Mouse (Mus musculus) liver, embryonic 14.5 days (tissue): ENCODE results near the gene Shc2. TPM values are rescaled to one million over a fixed set of nuclear protein-coding genes. Genes with fewer than 3 reads are reported as not detected.

Experiments used
- ATAC-seq: fragments of 200-750 bp; cut with Nextera tagmentation; 2 replicates; pipeline ENCODE4 v1.8.0; 2017; ENCODE audit warnings: moderate number of reproducible peaks, mild to moderate bottlenecking, moderate library complexity; ENCODE audit not compliant: insufficient read depth
- DNase-seq, 3 experiments: peaks; one replicate each; pipeline ENCODE4 v3.0.0-alpha.2; 2012 to 2013; ENCODE audit warnings: low read depth in 3 of 3, low spot score in 3 of 3
- H3K27ac ChIP-seq: fragments of 300-500 bp; sonication (generic); 2 replicates; pipeline ENCODE4 v1.5.1; 2014; ENCODE audit warnings: moderate library complexity, mild to moderate bottlenecking, control low read depth, inconsistent platforms
- H3K27me3 ChIP-seq: fragments of 300-500 bp; sonication (generic); 2 replicates; pipeline ENCODE4 v1.6.1; 2014; ENCODE audit warnings: mild to moderate bottlenecking, low read length, moderate library complexity; ENCODE audit not compliant: control insufficient read depth, insufficient read depth
- H3K36me3 ChIP-seq: fragments of 300-500 bp; sonication (generic); replicated peaks from 2 replicates; pipeline ENCODE4 v1.6.1; 2014; ENCODE audit warnings: low read depth; ENCODE audit not compliant: control insufficient read depth, insufficient read depth
- H3K4me1 ChIP-seq, 2 experiments: fragments of 200-500 bp in 1 of 2; fragments of 300-500 bp in 1 of 2; sonication (generic) in 1 of 2; replicated peaks; 2 replicates each; pipeline ENCODE4 v1.6.1; 2012 to 2014; ENCODE audit warnings: antibody characterized with exemption in 1 of 2, inconsistent platforms in 1 of 2, low read length in 1 of 2; ENCODE audit not compliant: control insufficient read depth in 2 of 2, insufficient read depth in 2 of 2
- H3K4me2 ChIP-seq: fragments of 300-500 bp; sonication (generic); 2 replicates; pipeline ENCODE4 v1.6.1; 2014; ENCODE audit warnings: low read depth, mild to moderate bottlenecking, control low read depth, moderate library complexity
- H3K4me3 ChIP-seq, 2 experiments: fragments of 200-500 bp in 1 of 2; fragments of 300-500 bp in 1 of 2; sonication (generic) in 1 of 2; 2 replicates each; pipeline ENCODE4 v1.5.1; 2012 to 2014; ENCODE audit warnings: low read depth in 2 of 2, low read length in 2 of 2, mild to moderate bottlenecking in 2 of 2, control low read depth in 1 of 2, inconsistent platforms in 1 of 2, moderate library complexity in 1 of 2; ENCODE audit not compliant: insufficient read depth in 1 of 2
- H3K9ac ChIP-seq: fragments of 300-500 bp; sonication (generic); replicated peaks from 2 replicates; pipeline ENCODE4 v1.6.1; 2014; ENCODE audit warnings: mild to moderate bottlenecking, control low read depth, moderate library complexity
- H3K9me3 ChIP-seq: fragments of 300-500 bp; sonication (generic); 2 replicates; pipeline ENCODE4 v1.6.1; 2016; ENCODE audit warnings: low read length, mixed read lengths; ENCODE audit not compliant: control insufficient read depth
- CTCF ChIP-seq: IDR thresholded peaks from 2 replicates; pipeline ENCODE4 v1.5.1; 2016; ENCODE audit warnings: antibody characterized with exemption, low read depth, control low read depth
- EP300 ChIP-seq: IDR thresholded peaks from 2 replicates; pipeline ENCODE4 v1.6.1; 2016; ENCODE audit warnings: antibody characterized with exemption, low read depth
- WGBS: fragments of 180-500 bp; shearing (Covaris S2); extraction: QIAGEN DNeasy Blood & Tissue Kit; methylation state at CpG from one replicate; pipeline ENCODE4 v1.1.7; 2014; ENCODE audit not compliant: insufficient replicate concordance; 5-methylcytosine and 5-hydroxymethylcytosine counted together
- polyA plus RNA-seq, 2 experiments: library from polyadenylated mRNA; depleted of rRNA in 1 of 2; stranded (reverse) in 1 of 2; unstranded in 1 of 2; fragments of >200 nt; fragmentation: Nextera tagmentation in 1 of 2; extraction: Ambion mirVana in 1 of 2; gene quantifications; 2 replicates each; pipeline versions ENCODE4 v1.2.1 to v1.2.3; 2012 to 2014

The Shc2 gene
- polyA plus RNA-seq, 2 experiments: 0.05 to 0.17 TPM

GRCm38 (mm10) chr10:79672088-79672455 lies 34.4 kb upstream of the Shc2 start:
- Histone ChIP-seq H3K9ac (no peak overlapping the region), H3K4me1 (peaks cover 6 to 11% of the 10 kb centered on the region in 2 experiments), H3K27ac (no peak overlapping the region), H3K9me3 (no peaks in the 10 kb centered on the region), H3K36me3 (no peaks in the 10 kb centered on the region), H3K4me3 (no peak overlapping the region), H3K27me3 (no peaks in the 10 kb centered on the region), H3K4me2 (no peak overlapping the region)
- ATAC-seq (no peak), DNase-seq (no peak)
- 66% methylated on average over 3 of the region's 3 CpGs for WGBS
- TF ChIP-seq CTCF (0 out of 2 replicates have a peak, but pooled peaks have one; percentile 18), EP300 (no peak)

- H3K9ac ChIP-seq: no peak overlapping the region
- no peak overlapping the region for H3K4me3 ChIP-seq
- TF ChIP-seq CTCF (no peak), EP300 (no peak)
- H3K36me3 ChIP-seq: no peaks in the 10 kb centered on the region
- DNase-seq: no peak
- WGBS: 67% methylated on average over 6 of the region's 6 CpGs
- H3K9me3 ChIP-seq: no peaks in the 10 kb centered on the region
- no peak overlapping the region for H3K27ac ChIP-seq
- ATAC-seq: no peak
- no peak overlapping the region for H3K4me2 ChIP-seq
- H3K27me3 ChIP-seq: no peaks in the 10 kb centered on the region
- H3K4me1 ChIP-seq: peaks cover 6 to 11% of the 10 kb centered on the region in 2 experiments
Measured at GRCm38 (mm10) chr10:79671396-79672087, 33.8 kb upstream of the Shc2 start.

GRCm38 (mm10) chr10:79670071-79670888 lies 32.6 kb upstream of the Shc2 start:
- no peak for TF ChIP-seq EP300
- 0 out of 2 replicates have a peak, but pooled peaks have one; percentile 5 for TF ChIP-seq CTCF
- Histone ChIP-seq H3K36me3 (no peaks in the 10 kb centered on the region), H3K4me2 (peak overlapping the region; percentile 92), H3K27me3 (no peaks in the 10 kb centered on the region), H3K4me3 (peak overlapping the region; percentile 81 to 87), H3K27ac (no peak overlapping the region), H3K9ac (peak overlapping the region; percentile 80), H3K4me1 (peaks cover 6 to 11% of the 10 kb centered on the region in 2 experiments), H3K9me3 (no peaks in the 10 kb centered on the region)
- no peak for DNase-seq
- peak; percentile 17; the same call in 1 of the 2 replicates for ATAC-seq
- WGBS: 28% methylated on average over 15 of the region's 15 CpGs

DNA sequence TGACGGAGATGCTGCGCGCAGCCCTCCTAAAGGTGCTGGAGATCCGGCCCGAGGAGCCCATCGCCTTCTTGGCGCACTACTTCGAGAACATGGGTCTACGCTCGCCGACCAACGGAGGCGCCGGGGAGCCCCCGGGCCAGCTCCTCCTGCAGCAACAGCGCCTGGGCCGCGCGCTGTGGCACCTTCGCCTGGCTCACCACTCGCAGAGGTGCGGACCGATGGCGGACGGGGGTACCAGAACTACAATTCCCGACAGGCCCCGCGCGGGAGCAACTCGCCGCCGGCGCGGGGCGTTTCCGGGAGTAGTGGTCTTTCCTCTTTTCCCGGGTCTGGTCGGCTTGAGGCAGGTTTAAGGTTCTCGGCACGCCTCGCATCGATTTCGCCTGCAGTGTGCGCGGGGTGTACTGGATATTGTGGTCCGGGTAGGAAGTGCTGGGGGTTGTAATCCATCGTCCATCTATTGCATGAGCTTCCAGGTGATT lies 31.9 kb upstream of the Shc2 start:
- no peaks in the 10 kb centered on the region for H3K27me3 ChIP-seq
- no peaks in the 10 kb centered on the region for H3K36me3 ChIP-seq
- under 1% methylated on average over 47 of the region's 47 CpGs for WGBS
- TF ChIP-seq EP300 (no peak), CTCF (no peak)
- peaks cover 6 to 11% of the 10 kb centered on the region in 2 experiments for H3K4me1 ChIP-seq
- peak in 1 of 3 experiments; percentile 47 for DNase-seq
- peak overlapping the region; percentile 92 for H3K4me2 ChIP-seq
- peak overlapping the region; percentile 81 to 87 for H3K4me3 ChIP-seq
- peak overlapping the region; percentile 46 for H3K27ac ChIP-seq
- peak; percentile 62 for ATAC-seq
- H3K9me3 ChIP-seq: no peaks in the 10 kb centered on the region
- H3K9ac ChIP-seq: peak overlapping the region; percentile 80
